Mouse (Mus musculus) forebrain, embryonic 14.5 days (tissue): ENCODE results near the gene Sox5. TPM values are rescaled to one million over a fixed set of nuclear protein-coding genes. Genes with fewer than 3 reads are reported as not detected.
A peak's percentile ranks its signal among the peaks of the same experiment; 100 is the strongest.

ENCODE experiments used
- ATAC-seq: fragments of 200-750 bp; cut with Nextera tagmentation; 2 replicates; pipeline ENCODE4 v1.8.0; 2017; ENCODE audit warnings: mild to moderate bottlenecking, moderate library complexity
- DNase-seq: peaks from one replicate; pipeline ENCODE4 v3.0.0-alpha.2; 2015; ENCODE audit warnings: low spot score
- H3K27ac ChIP-seq: fragments of 300-500 bp; sonication (generic); 2 replicates; pipeline ENCODE4 v1.5.1; 2014; ENCODE audit warnings: low read depth, mild to moderate bottlenecking, control low read depth, low read length, moderate library complexity
- H3K27me3 ChIP-seq: fragments of 300-500 bp; sonication (generic); replicated peaks from 2 replicates; pipeline ENCODE4 v1.6.1; 2014; ENCODE audit warnings: low read length, control low read depth, mixed read lengths; ENCODE audit not compliant: control insufficient read depth, insufficient read depth
- H3K36me3 ChIP-seq: fragments of 300-500 bp; sonication (generic); 2 replicates; pipeline ENCODE4 v1.6.1; 2014; ENCODE audit warnings: low read length, control low read depth; ENCODE audit not compliant: control insufficient read depth, insufficient read depth
- H3K4me1 ChIP-seq: fragments of 300-500 bp; sonication (generic); 2 replicates; pipeline ENCODE4 v1.6.1; 2014; ENCODE audit warnings: antibody characterized with exemption, low read length, control low read depth; ENCODE audit not compliant: control insufficient read depth, insufficient read depth
- H3K4me2 ChIP-seq: fragments of 300-500 bp; sonication (generic); 2 replicates; pipeline ENCODE4 v1.6.1; 2014; ENCODE audit warnings: mild to moderate bottlenecking, control low read depth, low read length
- H3K4me3 ChIP-seq: fragments of 300-500 bp; sonication (generic); 2 replicates; pipeline ENCODE4 v1.5.1; 2014; ENCODE audit warnings: low read depth, low read length, control low read depth
- H3K9ac ChIP-seq: fragments of 300-500 bp; sonication (generic); 2 replicates; pipeline ENCODE4 v1.6.1; 2014; ENCODE audit warnings: mild to moderate bottlenecking, low read length, control low read depth, moderate library complexity
- H3K9me3 ChIP-seq: fragments of 300-500 bp; sonication (generic); replicated peaks from 2 replicates; pipeline ENCODE4 v1.6.1; 2016; ENCODE audit warnings: low read length, control low read depth, mixed read lengths; ENCODE audit not compliant: control insufficient read depth
- WGBS: fragments of 180-500 bp; shearing (Covaris S2); extraction: QIAGEN DNeasy Blood & Tissue Kit; methylation state at CpG from one replicate; pipeline ENCODE4 v1.1.7; 2014; 5-methylcytosine and 5-hydroxymethylcytosine counted together
- polyA plus RNA-seq: library from polyadenylated mRNA; unstranded; fragments of >200 nt; fragmentation: Nextera tagmentation; extraction: Ambion mirVana; gene quantifications from 2 replicates; pipeline ENCODE4 v1.2.1, GENCODE M21; 2014

Gene Sox5
- polyA plus RNA-seq, 1 experiment from 2014 or later = 115 TPM

- Histone ChIP-seq H3K36me3 (peaks cover 4% of the 10 kb centered on the region; the same call in 1 of the 2 replicates), H3K9ac (no peak overlapping the region), H3K4me2 (no peak overlapping the region), H3K4me3 (no peak overlapping the region), H3K27me3 (no peaks in the 10 kb centered on the region), H3K9me3 (no peaks in the 10 kb centered on the region), H3K4me1 (peaks cover 6% of the 10 kb centered on the region; the same call in 1 of the 2 replicates), H3K27ac (peak overlapping the region; percentile 40; the same call in 1 of the 2 replicates)
- 2% methylated on average over 8 of the region's 8 CpGs for WGBS
- ATAC-seq = peak; percentile 86
- DNase-seq = peak; percentile 87
These were observed 840.4 kb downstream of the Sox5 start for GRCm38 (mm10) chr6:143941291-143941785.

GRCm38 (mm10) chr6:143923146-143923545 is 858.6 kb downstream of the Sox5 start:
- Histone ChIP-seq H3K9me3 (no peaks in the 10 kb centered on the region), H3K4me3 (no peak overlapping the region), H3K27ac (no peak overlapping the region), H3K27me3 (no peaks in the 10 kb centered on the region), H3K4me2 (no peak overlapping the region), H3K4me1 (no peaks in the 10 kb centered on the region), H3K9ac (no peak overlapping the region), H3K36me3 (no peaks in the 10 kb centered on the region; the same call in 1 of the 2 replicates)
- DNase-seq (no peak), ATAC-seq (no peak)
- 90% methylated on average over 6 of the region's 6 CpGs for WGBS

- H3K9ac ChIP-seq = no peak overlapping the region
- H3K4me2 ChIP-seq = no peak overlapping the region
- H3K36me3 ChIP-seq = no peaks in the 10 kb centered on the region
- ATAC-seq (no peak), DNase-seq (no peak)
- no peaks in the 10 kb centered on the region for H3K4me1 ChIP-seq
- no peak overlapping the region for H3K4me3 ChIP-seq
- H3K27ac ChIP-seq = no peak overlapping the region
- 70% methylated on average over 16 of the region's 16 CpGs for WGBS
- no peaks in the 10 kb centered on the region for H3K27me3 ChIP-seq
- H3K9me3 ChIP-seq = no peaks in the 10 kb centered on the region
These were observed 863.3 kb downstream of the Sox5 start for GRCm38 (mm10) chr6:143918405-143918947.

GRCm38 (mm10) chr6:143916152-143916735 is 865.5 kb downstream of the Sox5 start:
- H3K27me3 ChIP-seq = no peaks in the 10 kb centered on the region
- H3K36me3 ChIP-seq = no peaks in the 10 kb centered on the region
- H3K9me3 ChIP-seq = no peaks in the 10 kb centered on the region
- H3K4me3 ChIP-seq = no peak overlapping the region
- H3K4me1 ChIP-seq = no peaks in the 10 kb centered on the region
- no peak overlapping the region for H3K27ac ChIP-seq
- DNase-seq (no peak), ATAC-seq (no peak)
- H3K4me2 ChIP-seq = no peak overlapping the region
- no peak overlapping the region for H3K9ac ChIP-seq
- 57% methylated on average over 10 of the region's 10 CpGs for WGBS

GRCm38 (mm10) chr6:143915686-143916085 is 866.1 kb downstream of the Sox5 start:
- ATAC-seq = no peak
- Histone ChIP-seq H3K9me3 (no peaks in the 10 kb centered on the region), H3K4me1 (no peaks in the 10 kb centered on the region), H3K4me3 (no peak overlapping the region), H3K27me3 (no peaks in the 10 kb centered on the region), H3K4me2 (no peak overlapping the region), H3K9ac (no peak overlapping the region), H3K27ac (no peak overlapping the region), H3K36me3 (no peaks in the 10 kb centered on the region)
- 91% methylated on average over 3 of the region's 3 CpGs for WGBS
- DNase-seq = no peak

- no peak overlapping the region for H3K4me2 ChIP-seq
- no peaks in the 10 kb centered on the region for H3K4me1 ChIP-seq
- no peaks in the 10 kb centered on the region for H3K9me3 ChIP-seq
- H3K27me3 ChIP-seq = no peaks in the 10 kb centered on the region
- H3K9ac ChIP-seq = no peak overlapping the region
- peak; percentile 39 for DNase-seq
- ATAC-seq = no peak
- no peak overlapping the region for H3K27ac ChIP-seq
- no peak overlapping the region for H3K4me3 ChIP-seq
- 85% methylated on average over 3 of the region's 3 CpGs for WGBS
- H3K36me3 ChIP-seq = no peaks in the 10 kb centered on the region
These were observed 869.5 kb downstream of the Sox5 start for GRCm38 (mm10) chr6:143912316-143912715.

GRCm38 (mm10) chr6:143904693-143905031 is 877.1 kb downstream of the Sox5 start:
- Histone ChIP-seq H3K27ac (peak overlapping the region; percentile 36; the same call in 1 of the 2 replicates), H3K9me3 (no peaks in the 10 kb centered on the region), H3K4me3 (no peak overlapping the region), H3K4me1 (peaks cover 13% of the 10 kb centered on the region), H3K9ac (no peak overlapping the region), H3K36me3 (peaks cover 4% of the 10 kb centered on the region; the same call in 1 of the 2 replicates), H3K27me3 (no peaks in the 10 kb centered on the region), H3K4me2 (no peak overlapping the region)
- DNase-seq (peak; percentile 48), ATAC-seq (peak; percentile 57)

- 45% methylated on average over 10 of the region's 10 CpGs for WGBS
- ATAC-seq (peak; percentile 69), DNase-seq (peak; percentile 53)
- peaks cover 13% of the 10 kb centered on the region for H3K4me1 ChIP-seq
- no peak overlapping the region for H3K4me2 ChIP-seq
- H3K9ac ChIP-seq = no peak overlapping the region
- no peaks in the 10 kb centered on the region for H3K27me3 ChIP-seq
- peaks cover 4% of the 10 kb centered on the region; the same call in 1 of the 2 replicates for H3K36me3 ChIP-seq
- H3K27ac ChIP-seq = peak overlapping the region; percentile 36; the same call in 1 of the 2 replicates
- H3K9me3 ChIP-seq = no peaks in the 10 kb centered on the region
- no peak overlapping the region for H3K4me3 ChIP-seq
These were observed 877.6 kb downstream of the Sox5 start for GRCm38 (mm10) chr6:143903981-143904692.

GRCm38 (mm10) chr6:143900871-143901270 is 880.9 kb downstream of the Sox5 start:
- ATAC-seq (no peak), DNase-seq (no peak)
- Histone ChIP-seq H3K27ac (no peak overlapping the region), H3K36me3 (no peaks in the 10 kb centered on the region), H3K4me1 (peaks cover 11% of the 10 kb centered on the region), H3K27me3 (no peaks in the 10 kb centered on the region), H3K4me3 (no peak overlapping the region), H3K9me3 (no peaks in the 10 kb centered on the region), H3K9ac (no peak overlapping the region), H3K4me2 (no peak overlapping the region)
- 95% methylated on average over 4 of the region's 4 CpGs for WGBS
